Mouse (Mus musculus) bone marrow, adult 2 months (tissue): ENCODE data around the gene Pcdh8. TPM values are rescaled to one million over a fixed set of nuclear protein-coding genes. Genes with fewer than 3 reads are reported as not detected.
A peak's percentile ranks its signal among the peaks of the same experiment; 100 is the strongest.

Experiments
- H3K27ac ChIP-seq: fragments of 200-500 bp; 2 replicates; pipeline ENCODE4 v1.5.1; 2012; ENCODE audit warnings: low read depth, mild to moderate bottlenecking, control low read depth, inconsistent platforms, low read length; ENCODE audit not compliant: control insufficient read depth, poor library complexity, insufficient read depth
- H3K4me1 ChIP-seq: fragments of 200-500 bp; 2 replicates; pipeline ENCODE4 v1.6.1; 2011; ENCODE audit warnings: low read length; ENCODE audit not compliant: control insufficient read depth, insufficient read depth
- H3K4me3 ChIP-seq: fragments of 200-500 bp; replicated peaks from 2 replicates; pipeline ENCODE3; 2011; ENCODE audit warnings: mild to moderate bottlenecking, low read depth, low read length, control low read depth; ENCODE audit not compliant: control insufficient read depth
- CTCF ChIP-seq: fragments of 200-500 bp; IDR thresholded peaks from 2 replicates; pipeline ENCODE4 v1.5.1; 2011; ENCODE audit warnings: low read length, control low read depth; ENCODE audit not compliant: control insufficient read depth, insufficient read depth
- POLR2A ChIP-seq: fragments of 200-500 bp; IDR thresholded peaks from 2 replicates; pipeline ENCODE4 v1.6.1; 2011; ENCODE audit warnings: low read depth, mild to moderate bottlenecking, control low read depth, low read length, borderline replicate concordance; ENCODE audit not compliant: control insufficient read depth
- WGBS: fragments of 180-500 bp; shearing (Covaris S2); methylation state at CpG from one replicate; pipeline ENCODE4 v1.1.7; 2018; 5-methylcytosine and 5-hydroxymethylcytosine counted together
- polyA plus RNA-seq: library from polyadenylated mRNA; stranded (reverse); fragments of >200 nt; gene quantifications from 2 replicates; pipeline ENCODE4 v1.2.4, GENCODE M21; 2011; ENCODE audit warnings: low replicate concordance; ENCODE audit not compliant: missing spikeins, insufficient read depth, insufficient read length

The Pcdh8 gene
- polyA plus RNA-seq, 1 experiment: not detected

- no peak overlapping the region for H3K27ac ChIP-seq
- WGBS: 44% methylated on average over 6 of the region's 6 CpGs
- no peak overlapping the region for H3K4me3 ChIP-seq
- no peaks in the 10 kb centered on the region for H3K4me1 ChIP-seq
- TF ChIP-seq CTCF: no peak
- TF ChIP-seq POLR2A: no peak
Measured at GRCm38 (mm10) chr14:79780332-79780731, 9.2 kb upstream of the Pcdh8 start.

GRCm38 (mm10) chr14:79779841-79780240 lies 8.7 kb upstream of the Pcdh8 start:
- no peak for TF ChIP-seq CTCF
- TF ChIP-seq POLR2A: no peak

GRCm38 (mm10) chr14:79773425-79774391 lies 2.6 kb upstream of the Pcdh8 start:
- Histone ChIP-seq H3K4me1 (no peaks in the 10 kb centered on the region; the same call in 1 of the 2 replicates), H3K27ac (no peak overlapping the region), H3K4me3 (no peak overlapping the region)
- TF ChIP-seq POLR2A (no peak), CTCF (no peak)
- 2% methylated on average over 44 of the region's 44 CpGs for WGBS

More at GRCm38 (mm10) chr14:79779841-79780240, 8.7 kb upstream of the Pcdh8 start:
- Histone ChIP-seq H3K4me1 (no peaks in the 10 kb centered on the region), H3K27ac (no peak overlapping the region), H3K4me3 (no peak overlapping the region)
- 53% methylated on average over 4 of the region's 4 CpGs for WGBS

- Histone ChIP-seq H3K27ac (no peak overlapping the region), H3K4me3 (no peak overlapping the region), H3K4me1 (no peaks in the 10 kb centered on the region; the same call in 1 of the 2 replicates)
- TF ChIP-seq CTCF (no peak), POLR2A (no peak)
- 7% methylated on average over 20 of the region's 20 CpGs for WGBS
Measured at GRCm38 (mm10) chr14:79771802-79772511, 845 bp upstream of the Pcdh8 start.

- WGBS: 12% methylated on average over 62 of the region's 62 CpGs
- Histone ChIP-seq H3K4me1 (no peaks in the 10 kb centered on the region; the same call in 1 of the 2 replicates), H3K4me3 (no peak overlapping the region), H3K27ac (no peak overlapping the region)
- TF ChIP-seq POLR2A (no peak; the same call in 1 of the 2 replicates), CTCF (no peak)
Measured at GRCm38 (mm10) chr14:79770306-79771093, 612 bp downstream of the Pcdh8 start.

GRCm38 (mm10) chr14:79769618-79770017 lies 1.5 kb downstream of the Pcdh8 start:
- TF ChIP-seq CTCF (peak; percentile 11; the same call in 1 of the 2 replicates), POLR2A (no peak)
- Histone ChIP-seq H3K4me1 (no peaks in the 10 kb centered on the region; the same call in 1 of the 2 replicates), H3K27ac (no peak overlapping the region; the same call in 1 of the 2 replicates), H3K4me3 (no peak overlapping the region)
- 4% methylated on average over 46 of the region's 46 CpGs for WGBS

- H3K27ac ChIP-seq: no peak overlapping the region
- TF ChIP-seq POLR2A: no peak; the same call in 1 of the 2 replicates
- no peak for TF ChIP-seq CTCF
- 12% methylated on average over 30 of the region's 30 CpGs for WGBS
- H3K4me3 ChIP-seq: no peak overlapping the region
- H3K4me1 ChIP-seq: no peaks in the 10 kb centered on the region; the same call in 1 of the 2 replicates
Measured at GRCm38 (mm10) chr14:79768996-79769395, 2.1 kb downstream of the Pcdh8 start.
